Comparison of ENCODE assay signal across 4 mouse cellular contexts in the genomic region with DNA sequence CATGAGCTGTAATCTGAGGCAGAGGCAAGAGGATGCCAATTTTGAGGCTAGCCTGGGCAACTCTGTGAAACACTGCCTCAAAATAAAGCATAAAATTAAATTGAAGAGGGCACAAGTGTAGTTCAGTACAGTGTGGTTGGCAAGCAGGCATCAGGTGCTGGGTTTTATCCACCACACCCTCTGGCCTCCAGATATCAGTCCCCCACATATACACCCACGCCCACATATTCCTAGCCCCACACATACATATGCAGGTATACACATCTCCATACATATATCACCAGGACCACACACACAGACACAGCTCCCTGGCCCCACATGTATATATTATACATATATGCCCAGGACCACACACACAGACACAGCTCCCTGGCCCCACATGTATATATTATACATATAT. TPM values are rescaled to one million over a fixed set of nuclear protein-coding genes. Genes with fewer than 3 reads are reported as not detected.
"Had no signal": no experiment of that assay in that cellular context is flagged by ENCODE, and none has a peak within 500 bp of the region (broad histone marks: within the 10 kb centered on the region; RNA-seq: fewer than 3 reads in every experiment).

No protein-coding gene starts in this region.

RNA-seq across cellular contexts. Expression of a gene that starts 57.1 kb away (rescaled TPM):
- total RNA-seq: granulocyte monocyte progenitor cell, adult 5-6 weeks had no signal
- polyA plus RNA-seq: heart, embryonic 10.5 days; inflammation-experienced regulatory T-cells, adult 6 months; limb, embryonic 10.5 days had no signal
